Mouse (Mus musculus) kidney, adult 2 months (tissue): ENCODE measurements around the gene Acvr1b. TPM values are rescaled to one million over a fixed set of nuclear protein-coding genes. Genes with fewer than 3 reads are reported as not detected.

Experiments
- DNase-seq: peaks from one replicate; pipeline ENCODE4 v3.0.0; 2021
- H3K27ac ChIP-seq: fragments of 200-500 bp; 2 replicates; pipeline ENCODE4 v1.5.1; 2012; ENCODE audit warnings: low read depth, low read length, control low read depth, inconsistent platforms; ENCODE audit not compliant: insufficient read depth
- H3K27me3 ChIP-seq: fragments of 200-500 bp; replicated peaks from 2 replicates; pipeline ENCODE4 v1.6.1; 2012; ENCODE audit warnings: mild to moderate bottlenecking, moderate library complexity, low read length, inconsistent platforms; ENCODE audit not compliant: control insufficient read depth, insufficient read depth
- H3K36me3 ChIP-seq: fragments of 200-500 bp; 2 replicates; pipeline ENCODE4 v1.6.1; 2012; ENCODE audit warnings: mild to moderate bottlenecking, moderate library complexity, low read length, inconsistent platforms; ENCODE audit not compliant: control insufficient read depth, insufficient read depth
- H3K4me1 ChIP-seq: fragments of 200-500 bp; 2 replicates; pipeline ENCODE4 v1.6.1; 2011; ENCODE audit warnings: low read length; ENCODE audit not compliant: control insufficient read depth, insufficient read depth
- H3K4me3 ChIP-seq: fragments of 200-500 bp; 2 replicates; pipeline ENCODE4 v1.5.1; 2011; ENCODE audit warnings: mild to moderate bottlenecking, low read depth, low read length, control low read depth; ENCODE audit not compliant: insufficient read depth
- CTCF ChIP-seq: fragments of 200-500 bp; conservative IDR thresholded peaks from 2 replicates; pipeline ENCODE4 v1.5.1; 2011; ENCODE audit warnings: low read depth, mild to moderate bottlenecking, control low read depth, low read length, moderate library complexity, mixed read lengths; ENCODE audit not compliant: insufficient read depth, insufficient read length
- POLR2A ChIP-seq: fragments of 200-500 bp; IDR thresholded peaks from one replicate; pipeline ENCODE4 v1.6.1; 2011; ENCODE audit warnings: low read depth, low read length, control low read depth
- WGBS: fragments of 180-500 bp; shearing (Covaris S2); methylation state at CpG from one replicate; pipeline ENCODE4 v1.1.7; 2018; 5-methylcytosine and 5-hydroxymethylcytosine counted together
- polyA plus RNA-seq: library from polyadenylated mRNA; depleted of rRNA; stranded (reverse); fragments of >200 nt; gene quantifications from 2 replicates; pipeline ENCODE4 v1.2.3, GENCODE M21; 2012

Acvr1b gene
- polyA plus RNA-seq, 1 experiment, result 37.2 TPM

GRCm38 (mm10) chr15:101141061-101141541 lies 32.8 kb upstream of the Acvr1b start:
- no peak overlapping the region for H3K27ac ChIP-seq
- 5% methylated on average over 14 of the region's 14 CpGs for WGBS

GRCm38 (mm10) chr15:101142672-101143071 lies 31.2 kb upstream of the Acvr1b start:
- Histone ChIP-seq H3K27ac (no peak overlapping the region), H3K4me3 (no peak overlapping the region), H3K27me3 (no peaks in the 10 kb centered on the region), H3K4me1 (peaks cover 33% of the 10 kb centered on the region), H3K36me3 (no peaks in the 10 kb centered on the region)
- TF ChIP-seq CTCF (no peak), POLR2A (no peak)
- WGBS, result 81% methylated on average over 8 of the region's 8 CpGs
- DNase-seq, result no peak

More at GRCm38 (mm10) chr15:101141061-101141541, 32.8 kb upstream of the Acvr1b start:
- Histone ChIP-seq H3K4me3 (no peak overlapping the region), H3K27me3 (no peaks in the 10 kb centered on the region), H3K4me1 (peaks cover 33% of the 10 kb centered on the region), H3K36me3 (no peaks in the 10 kb centered on the region)
- TF ChIP-seq POLR2A (no peak), CTCF (no peak)
- peak; percentile 78 for DNase-seq

DNA sequence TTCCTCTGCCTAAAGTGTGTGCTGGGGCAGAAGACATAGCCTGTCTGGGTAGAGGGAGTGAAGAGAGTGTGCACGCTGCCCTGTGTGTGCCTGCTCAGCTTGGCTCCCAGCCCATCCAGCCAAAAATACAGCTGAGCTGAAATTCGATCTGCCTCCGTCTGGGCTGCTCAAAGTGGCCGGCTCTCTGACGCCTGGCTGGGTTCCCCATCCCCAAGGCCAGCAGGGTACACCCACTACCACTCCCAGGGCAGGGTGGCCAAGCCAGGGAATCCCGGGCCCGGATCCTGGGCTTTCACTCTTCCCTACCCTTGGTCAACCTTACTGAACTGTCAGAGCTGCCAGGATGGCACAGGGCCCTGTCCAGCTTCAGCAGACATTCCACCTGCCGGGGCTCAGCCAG lies 30.4 kb upstream of the Acvr1b start:
- no peaks in the 10 kb centered on the region for H3K36me3 ChIP-seq
- WGBS, result 35% methylated on average over 8 of the region's 8 CpGs
- no peak overlapping the region for H3K4me3 ChIP-seq
- H3K27me3 ChIP-seq, result no peaks in the 10 kb centered on the region
- peak overlapping the region; percentile 95; the same call in 1 of the 2 replicates for H3K27ac ChIP-seq
- H3K4me1 ChIP-seq, result peaks cover 33% of the 10 kb centered on the region
- peak; percentile 75 for DNase-seq
- TF ChIP-seq CTCF (no peak), POLR2A (no peak)

DNA sequence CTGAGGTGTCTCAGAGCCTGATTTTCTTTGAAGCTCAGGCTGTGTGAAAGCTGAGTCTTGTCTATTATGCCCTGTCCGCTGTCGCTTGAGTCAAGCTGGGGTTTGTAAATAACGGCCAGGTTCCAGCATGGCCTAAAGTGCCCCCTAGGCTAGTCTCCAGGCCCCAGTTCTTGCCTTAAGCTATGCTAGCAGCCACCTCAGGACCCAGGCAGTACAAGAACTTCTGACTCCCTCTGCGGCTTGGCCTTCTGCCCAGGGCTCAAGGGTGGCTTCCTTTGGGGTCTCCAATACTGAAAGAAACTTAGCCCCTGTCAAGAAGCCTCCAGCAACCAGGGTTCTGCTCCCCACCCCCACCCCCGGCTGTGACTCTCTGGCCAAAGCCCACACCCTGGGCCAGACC lies 29.7 kb upstream of the Acvr1b start:
- H3K36me3 ChIP-seq, result no peaks in the 10 kb centered on the region
- peaks cover 33% of the 10 kb centered on the region for H3K4me1 ChIP-seq
- H3K4me3 ChIP-seq, result no peak overlapping the region
- peak overlapping the region; percentile 95 for H3K27ac ChIP-seq
- TF ChIP-seq POLR2A, result no peak
- WGBS, result 68% methylated on average over 5 of the region's 5 CpGs
- DNase-seq, result peak; percentile 49
- no peaks in the 10 kb centered on the region for H3K27me3 ChIP-seq

- peaks cover 33% of the 10 kb centered on the region for H3K4me1 ChIP-seq
- peak overlapping the region; percentile 95 for H3K27ac ChIP-seq
- DNase-seq, result peak; percentile 90
- H3K27me3 ChIP-seq, result no peaks in the 10 kb centered on the region
- WGBS, result 31% methylated on average over 8 of the region's 8 CpGs
- peak overlapping the region; percentile 14; the same call in 1 of the 2 replicates for H3K4me3 ChIP-seq
- H3K36me3 ChIP-seq, result no peaks in the 10 kb centered on the region
- TF ChIP-seq POLR2A, result no peak
- TF ChIP-seq CTCF, result no peak
Observed at GRCm38 (mm10) chr15:101144779-101145178, 29.1 kb upstream of the Acvr1b start.

DNA sequence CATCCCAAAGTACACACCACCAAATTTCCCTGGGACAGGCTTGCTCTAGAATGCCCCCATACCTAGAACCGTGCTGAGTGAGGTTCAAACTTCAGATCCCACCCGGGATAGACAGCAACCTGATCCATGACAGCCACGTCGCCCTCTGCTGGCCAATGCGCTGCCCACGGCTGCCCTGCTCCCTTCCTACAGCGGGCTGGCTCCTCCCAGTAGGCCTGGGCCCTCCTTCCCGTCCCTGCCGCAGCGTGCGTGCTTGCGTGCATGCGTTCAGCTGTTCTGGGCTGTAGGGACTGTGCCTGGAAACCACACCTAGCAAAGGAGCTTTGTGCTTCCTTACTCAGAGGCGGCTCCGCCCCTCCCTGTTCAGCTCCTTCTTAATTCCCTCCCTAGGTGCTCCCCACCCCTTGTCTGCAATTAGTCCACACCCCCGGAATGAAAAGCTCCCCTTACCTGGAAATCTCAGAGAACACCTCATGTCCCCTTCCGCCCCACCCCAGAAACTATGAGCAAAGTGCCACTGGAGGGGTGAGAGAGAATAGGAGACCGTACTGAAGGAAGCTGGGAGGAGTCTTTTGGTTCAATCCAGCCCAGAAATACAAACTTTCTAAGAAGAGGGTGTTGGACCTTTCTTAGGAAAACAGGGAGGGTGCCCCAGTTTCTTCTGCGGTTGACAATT lies 28.3 kb upstream of the Acvr1b start:
- WGBS, result 7% methylated on average over 19 of the region's 19 CpGs
- Histone ChIP-seq H3K27me3 (no peaks in the 10 kb centered on the region), H3K4me1 (peaks cover 27% of the 10 kb centered on the region), H3K36me3 (no peaks in the 10 kb centered on the region), H3K4me3 (peak overlapping the region; percentile 9; the same call in 1 of the 2 replicates), H3K27ac (peak overlapping the region; percentile 95)
- TF ChIP-seq CTCF (peak; percentile 99), POLR2A (peak; percentile 76)
- peak; percentile 98 for DNase-seq

GRCm38 (mm10) chr15:101146100-101146965 lies 27.5 kb upstream of the Acvr1b start:
- H3K4me1 ChIP-seq, result peaks cover 23% of the 10 kb centered on the region
- no peaks in the 10 kb centered on the region for H3K36me3 ChIP-seq
- H3K27me3 ChIP-seq, result no peaks in the 10 kb centered on the region
- WGBS, result 54% methylated on average over 15 of the region's 15 CpGs
- peak overlapping the region; percentile 8; the same call in 1 of the 2 replicates for H3K27ac ChIP-seq
- TF ChIP-seq POLR2A (no peak), CTCF (no peak)
- no peak overlapping the region for H3K4me3 ChIP-seq
- DNase-seq, result no peak
